Mouse (Mus musculus) ES-E14 (cell line): ENCODE results near the gene Zfp692.

Experiments
- CHD2 ChIP-seq: IDR thresholded peaks from 2 replicates; pipeline ENCODE4 v1.6.1; 2014; ENCODE audit warnings: mild to moderate bottlenecking, low read depth, low read length, inconsistent platforms
- HCFC1 ChIP-seq: IDR thresholded peaks from 2 replicates; pipeline ENCODE4 v1.6.1; 2012; ENCODE audit warnings: low read length, inconsistent platforms, borderline replicate concordance; ENCODE audit not compliant: insufficient read depth
- MAFK ChIP-seq: IDR thresholded peaks from 2 replicates; pipeline ENCODE4 v1.6.1; 2014; ENCODE audit warnings: mild to moderate bottlenecking, low read depth, low read length, inconsistent platforms; ENCODE audit not compliant: insufficient read depth
- ZC3H11A ChIP-seq: IDR thresholded peaks from 2 replicates; pipeline ENCODE4 v1.6.1; 2012; ENCODE audit warnings: low read depth, mild to moderate bottlenecking, inconsistent platforms, low read length, borderline replicate concordance
- ZNF384 ChIP-seq: IDR thresholded peaks from 2 replicates; pipeline ENCODE4 v1.6.1; 2012; ENCODE audit warnings: low read depth, low read length, inconsistent platforms

DNA sequence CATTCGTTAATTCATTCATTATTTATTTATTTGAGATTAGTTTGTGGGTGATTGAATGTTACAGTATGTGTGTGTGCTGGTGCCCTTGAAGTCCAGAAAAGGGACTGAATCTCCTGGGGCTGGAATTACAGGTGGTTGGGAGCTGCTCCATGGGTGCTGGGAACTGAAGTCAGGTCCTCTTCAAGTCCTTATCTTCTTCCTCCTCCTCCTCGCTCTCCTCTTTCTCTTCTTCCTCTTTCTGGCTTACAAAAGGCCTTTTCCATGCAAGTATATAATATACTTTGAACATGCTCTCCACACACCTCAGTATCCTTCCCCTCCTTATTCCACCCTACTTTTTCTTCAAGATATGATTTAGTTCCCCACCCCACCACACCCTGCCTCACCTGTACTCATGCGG lies 50.2 kb downstream of the Zfp692 start:
- TF ChIP-seq CHD2 (no peak), HCFC1 (no peak), ZNF384 (no peak), ZC3H11A (no peak), MAFK (no peak)
